Mouse (Mus musculus): ENCODE data around the gene Bmp4.

GRCm38 (mm10) chr14:46363209-46363608 lies 27.3 kb downstream of the Bmp4 start:
- TF ChIP-seq ZNF384 (IDR thresholded peaks at IDR 0.05; ENCODE audit: low read depth, low read length): no peak
- no peak for TF ChIP-seq HCFC1 (IDR thresholded peaks at IDR 0.05; ENCODE audit: borderline replicate concordance, insufficient read depth, low read length)
- TF ChIP-seq ZC3H11A (IDR thresholded peaks at IDR 0.05; ENCODE audit: borderline replicate concordance, low read depth, low read length): no peak
- no peak for TF ChIP-seq MAFK (IDR thresholded peaks at IDR 0.05; ENCODE audit: insufficient read depth, low read depth, low read length)
